Mouse (Mus musculus) adrenal gland, adult 2 months (tissue): ENCODE data around the gene Tec. TPM values are rescaled to one million over a fixed set of nuclear protein-coding genes. Genes with fewer than 3 reads are reported as not detected.

Experiments
- DNase-seq: peaks from one replicate; pipeline ENCODE4 v3.0.0; 2021
- polyA plus RNA-seq: library from polyadenylated mRNA; depleted of rRNA; stranded (reverse); fragments of >200 nt; gene quantifications from 2 replicates; pipeline ENCODE4 v1.2.3, GENCODE M21; 2012
- total RNA-seq, 2 experiments: library from RNA; stranded (reverse); gene quantifications; 2 replicates each; pipeline ENCODE4 v1.2.3; 2021

Tec gene
- total and polyA plus RNA-seq, 3 experiments, result 0.26 to 3.1 (median 2.9) TPM

DNA sequence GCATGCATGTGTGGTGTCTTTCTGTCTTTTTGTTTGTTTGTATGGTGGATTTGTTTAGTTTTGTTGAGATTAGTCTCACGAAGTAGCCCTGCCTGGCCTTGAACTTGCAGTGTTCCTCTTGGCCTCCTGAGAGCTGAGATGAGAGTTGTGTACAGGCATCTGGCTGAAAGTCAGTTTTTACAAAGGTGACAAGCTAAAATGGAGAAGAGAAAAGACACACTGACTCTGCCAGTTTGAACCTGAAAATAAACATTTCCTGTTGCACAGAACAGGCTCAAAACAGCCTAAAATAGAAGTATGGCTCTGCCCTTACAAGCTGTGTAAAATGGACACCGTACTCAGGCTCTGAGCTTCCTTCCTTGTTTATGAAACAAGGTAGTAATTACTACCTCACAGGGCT lies 14.9 kb downstream of the Tec start:
- no peak for DNase-seq

DNA sequence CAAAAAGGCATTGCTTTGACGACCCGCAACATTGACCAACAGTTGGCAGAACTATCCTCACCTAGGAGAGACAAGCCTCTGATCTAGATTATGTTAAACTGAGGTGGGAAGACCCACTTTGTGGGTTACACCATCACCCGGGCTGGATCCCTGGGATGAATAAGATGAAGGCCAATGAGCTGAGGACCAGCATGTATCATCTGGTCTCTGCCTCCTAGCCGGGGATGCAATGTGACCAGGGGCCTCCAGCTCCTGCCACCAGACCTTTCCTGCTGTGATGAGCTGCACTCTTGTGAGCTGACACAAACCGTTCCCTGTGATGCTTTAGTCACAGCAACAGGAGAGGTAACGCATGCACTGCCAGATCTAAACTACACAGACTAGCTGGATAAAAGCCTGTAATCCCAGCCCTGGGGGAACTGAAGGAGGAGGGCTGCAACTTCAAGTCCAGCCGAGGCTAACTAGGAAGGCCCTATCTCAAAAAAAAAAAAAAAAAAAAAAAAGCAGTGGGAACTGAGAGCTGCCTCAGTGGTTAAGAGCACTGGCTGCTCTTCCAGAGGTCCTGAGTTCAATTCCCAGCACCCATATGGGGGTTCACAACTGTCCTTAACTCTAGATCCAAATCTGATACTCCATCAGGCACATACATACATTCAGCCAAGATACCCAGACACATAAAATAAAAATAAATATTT lies 15.8 kb downstream of the Tec start:
- no peak for DNase-seq

DNA sequence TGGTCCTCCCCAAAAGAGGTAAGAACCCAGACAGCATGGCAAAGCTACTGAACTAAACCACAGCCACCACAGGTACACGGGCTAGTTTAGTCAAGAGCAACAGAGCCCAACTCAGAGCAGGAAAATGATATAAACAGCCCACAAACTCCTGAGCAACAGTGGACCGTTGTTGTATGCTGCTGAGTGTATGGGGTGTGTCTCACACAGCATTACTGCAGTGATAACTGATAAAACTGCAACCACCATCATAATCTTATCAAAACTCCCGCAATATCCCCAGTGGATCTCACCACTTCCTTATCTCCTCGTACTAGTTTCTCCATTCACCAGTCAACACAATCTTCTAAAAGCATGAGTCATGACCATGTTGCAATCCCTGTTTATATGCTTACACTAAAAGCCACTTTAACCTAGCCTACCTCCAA lies 16.6 kb downstream of the Tec start:
- no peak for DNase-seq

DNA sequence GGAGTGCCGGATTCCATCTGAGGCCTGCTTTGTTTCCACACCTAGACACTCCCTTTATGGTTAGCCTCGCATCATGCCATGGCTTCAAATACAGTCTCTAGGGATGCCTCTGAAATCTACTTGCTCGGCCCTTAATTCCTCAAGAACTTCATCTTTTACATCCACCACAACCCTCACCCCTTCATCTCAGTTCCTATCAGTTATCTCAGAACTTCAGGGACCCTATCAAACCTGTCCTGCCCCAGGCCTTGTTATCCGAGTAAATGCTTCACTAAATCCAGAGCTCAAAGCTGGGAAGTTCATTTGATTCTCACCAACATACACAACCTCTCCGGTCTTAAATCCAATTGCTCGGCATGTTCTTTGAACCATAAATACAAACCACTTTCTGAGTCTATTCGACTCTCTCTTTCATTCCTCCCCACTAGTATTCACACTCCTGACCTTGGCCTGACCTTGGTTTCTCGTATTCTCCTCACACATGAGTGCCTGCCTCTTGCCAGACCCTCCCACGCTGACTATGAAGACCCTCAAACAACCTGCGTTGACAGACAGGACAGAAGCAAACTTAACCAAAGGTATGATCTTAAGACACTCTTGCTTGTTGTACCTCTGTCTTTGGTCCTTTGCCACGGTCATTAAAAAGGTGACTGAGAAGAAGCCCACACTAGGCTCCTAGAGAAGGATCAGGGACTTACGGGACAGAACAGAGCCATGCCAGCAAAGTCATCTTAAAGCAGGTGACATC lies 17.2 kb downstream of the Tec start:
- DNase-seq, result no peak

DNA sequence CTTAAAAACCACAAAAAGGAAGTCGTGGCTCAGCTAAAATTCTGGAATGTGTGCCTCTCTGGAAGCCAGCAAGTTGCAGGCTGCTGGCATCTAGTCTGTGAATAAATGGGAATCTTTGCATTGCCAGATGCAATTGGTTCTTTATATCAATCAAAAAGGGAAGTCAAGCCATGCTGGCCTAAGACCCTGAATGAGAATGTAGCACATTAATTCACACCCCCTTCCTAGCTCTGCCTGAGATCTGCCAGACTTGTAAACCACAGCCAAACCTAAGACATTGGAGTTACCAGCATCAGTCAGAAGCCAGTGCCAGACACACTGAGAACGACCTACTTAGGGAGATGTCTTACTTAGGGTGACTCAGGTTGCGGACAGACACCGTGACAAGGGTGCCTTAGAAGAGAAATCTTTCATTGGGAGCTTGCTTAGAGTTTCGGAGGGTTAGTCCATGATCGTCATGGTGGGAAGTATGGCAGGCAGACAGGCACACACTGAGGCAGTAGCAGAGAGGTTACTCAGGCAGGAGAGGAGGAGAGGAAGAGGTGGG lies 19.3 kb downstream of the Tec start:
- DNase-seq, result no peak

DNA sequence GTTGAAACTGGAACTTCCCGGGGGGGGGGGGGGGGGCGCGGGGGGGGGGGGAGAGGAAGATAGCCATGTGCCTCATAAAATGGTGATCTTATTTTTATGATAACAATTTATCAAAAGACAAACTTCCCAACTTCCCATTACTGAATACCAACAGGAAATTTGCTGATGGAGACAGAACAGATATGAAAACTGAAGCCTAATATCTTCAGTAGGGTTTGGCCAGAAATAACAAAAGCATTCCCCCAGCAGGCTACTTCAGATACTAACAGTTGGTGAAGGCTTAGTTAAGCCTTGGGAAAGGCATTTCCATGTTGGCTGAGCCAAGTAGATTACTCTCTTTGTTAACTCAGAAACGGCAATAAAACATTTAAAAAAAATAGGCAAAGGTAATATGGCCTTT lies 21.6 kb downstream of the Tec start:
- no peak for DNase-seq

DNA sequence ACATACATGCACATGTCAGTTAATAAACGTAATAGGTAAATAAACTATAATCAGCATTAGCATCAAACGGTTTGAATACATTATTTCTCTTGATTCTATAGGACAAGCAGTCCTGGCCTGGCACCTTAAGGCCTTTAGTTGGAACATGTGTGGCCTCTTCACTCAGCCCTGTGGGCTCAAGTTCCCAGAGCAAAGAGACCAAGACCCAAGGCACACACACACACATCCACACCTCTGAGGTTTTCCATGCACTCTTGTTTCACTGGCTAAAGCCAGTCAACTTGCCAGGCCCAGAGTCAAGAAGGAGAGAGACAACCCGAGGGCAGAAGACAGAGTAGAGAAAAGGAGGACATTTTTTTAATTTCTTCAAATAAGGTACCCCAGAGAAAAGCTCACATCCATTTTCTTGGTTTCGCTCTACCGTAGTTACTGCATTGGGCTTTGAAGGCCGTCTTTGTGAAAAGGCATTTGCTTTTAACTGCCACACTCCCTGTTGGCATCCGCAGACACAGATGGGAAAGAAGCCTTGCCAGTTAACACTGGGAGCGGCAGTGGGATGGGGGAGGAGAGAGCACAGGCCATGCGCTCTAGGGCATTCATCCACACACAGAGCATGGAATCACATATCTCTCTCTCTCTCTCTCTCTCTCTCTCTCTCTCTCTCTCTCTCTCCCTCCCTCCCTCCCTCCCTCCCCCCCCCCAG lies 22.2 kb downstream of the Tec start:
- DNase-seq, result no peak

DNA sequence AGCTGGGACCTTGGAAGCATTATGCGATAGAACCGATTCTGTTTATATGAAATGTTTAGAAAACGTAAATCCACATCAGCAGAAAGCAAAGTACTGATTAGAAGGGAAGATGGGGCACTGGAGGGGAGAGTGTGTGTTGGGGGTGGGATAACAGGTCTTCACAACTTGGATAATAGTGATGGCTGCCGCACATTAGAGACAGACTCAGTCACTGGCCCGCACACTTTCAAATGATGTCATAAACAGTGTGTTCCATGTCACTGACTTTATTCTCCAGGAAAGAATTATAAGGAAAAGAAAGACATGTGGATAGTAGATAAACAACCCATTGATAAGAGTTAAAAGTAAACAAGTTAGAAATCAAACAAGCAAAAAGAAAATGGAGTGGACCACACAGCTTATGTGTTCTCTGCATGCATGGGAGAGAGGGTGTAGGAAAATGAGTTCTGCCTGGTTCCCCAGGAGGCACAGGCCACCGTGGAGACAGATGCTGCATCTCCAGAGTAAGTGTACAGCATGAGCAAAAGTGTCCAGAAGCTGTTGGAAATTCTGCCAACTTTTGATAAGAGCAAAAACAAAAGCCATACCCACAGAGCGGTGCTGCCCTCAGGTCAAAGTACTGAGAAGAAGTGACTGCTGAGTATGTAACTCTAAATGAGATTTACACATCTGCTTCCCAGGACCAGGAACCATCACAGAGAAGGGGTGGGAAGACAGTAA lies 23.3 kb downstream of the Tec start:
- no peak for DNase-seq

DNA sequence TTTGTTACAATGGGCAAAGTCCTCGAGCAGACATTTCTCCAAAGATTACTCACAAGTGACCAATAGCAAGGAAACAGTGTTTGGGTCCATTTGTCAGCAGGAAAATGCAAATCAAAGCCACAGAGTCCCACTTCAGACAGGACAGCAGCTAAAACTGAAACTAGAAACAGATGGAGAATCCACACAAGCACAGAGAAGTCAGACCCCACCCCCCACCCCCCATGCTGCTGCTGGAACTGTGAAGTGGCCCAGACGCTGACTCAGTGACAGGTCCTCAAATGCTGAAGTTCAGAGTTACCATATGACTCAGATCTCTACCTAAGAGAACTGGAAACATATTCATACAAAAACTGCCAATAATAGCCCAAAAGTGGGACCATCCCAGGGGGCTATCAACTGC lies 24.0 kb downstream of the Tec start:
- no peak for DNase-seq

DNA sequence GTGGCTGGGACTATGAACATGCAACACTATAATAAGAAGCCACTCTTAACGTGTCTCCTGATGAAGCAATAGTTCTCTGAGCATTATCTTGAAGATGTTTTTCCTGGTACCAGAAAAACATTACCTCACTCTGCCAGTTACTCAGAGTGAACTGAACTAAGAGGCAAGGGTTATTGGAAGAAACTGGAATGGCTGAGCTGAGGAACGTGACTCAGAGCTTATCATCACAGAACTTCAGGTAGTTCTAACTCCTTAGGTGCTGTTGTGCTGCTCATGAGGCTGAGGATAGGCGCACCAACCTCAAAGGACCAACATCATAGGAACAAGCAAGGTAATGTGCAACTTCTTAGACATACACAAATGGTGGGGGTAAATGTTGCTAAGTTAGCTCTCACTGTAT lies 28.6 kb downstream of the Tec start:
- DNase-seq, result no peak

DNA sequence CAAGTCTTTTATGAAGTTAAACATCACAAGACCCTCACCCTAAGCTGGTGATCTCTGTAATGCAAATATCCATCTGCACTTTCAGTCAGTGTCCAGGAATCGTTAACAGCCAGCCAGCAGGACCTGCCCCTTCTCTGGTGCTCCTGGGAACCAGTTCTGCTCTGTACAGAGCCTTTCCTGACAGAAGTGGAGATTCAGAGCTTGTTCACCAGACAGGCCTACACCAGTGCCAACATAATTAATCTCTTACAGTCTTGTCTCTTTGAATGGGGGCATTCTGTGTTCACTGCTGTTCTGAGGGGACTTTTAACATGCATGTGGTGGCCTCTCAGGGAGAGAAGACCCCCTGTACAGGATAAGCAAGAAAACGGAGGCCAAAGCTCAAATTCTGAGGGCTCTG lies 29.3 kb downstream of the Tec start:
- no peak for DNase-seq

DNA sequence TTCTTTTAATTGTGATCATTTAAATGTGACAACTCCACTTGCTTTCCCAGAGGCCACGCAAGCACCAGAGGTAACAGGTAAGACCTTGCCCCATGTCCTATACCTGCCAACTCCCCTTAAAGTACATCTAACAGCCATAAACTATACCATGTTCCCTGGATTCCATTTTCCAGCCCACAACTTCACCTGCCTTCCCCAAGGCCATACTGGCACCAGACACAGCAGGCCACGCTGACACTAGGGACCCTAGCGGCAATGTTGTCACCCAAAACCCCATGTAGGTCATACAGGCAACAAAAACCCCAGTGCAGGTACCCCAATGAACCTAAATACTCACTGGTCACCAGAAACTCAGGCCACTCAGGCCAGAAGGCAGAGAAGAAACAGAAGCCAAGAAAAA lies 32.6 kb downstream of the Tec start:
- no peak for DNase-seq

DNA sequence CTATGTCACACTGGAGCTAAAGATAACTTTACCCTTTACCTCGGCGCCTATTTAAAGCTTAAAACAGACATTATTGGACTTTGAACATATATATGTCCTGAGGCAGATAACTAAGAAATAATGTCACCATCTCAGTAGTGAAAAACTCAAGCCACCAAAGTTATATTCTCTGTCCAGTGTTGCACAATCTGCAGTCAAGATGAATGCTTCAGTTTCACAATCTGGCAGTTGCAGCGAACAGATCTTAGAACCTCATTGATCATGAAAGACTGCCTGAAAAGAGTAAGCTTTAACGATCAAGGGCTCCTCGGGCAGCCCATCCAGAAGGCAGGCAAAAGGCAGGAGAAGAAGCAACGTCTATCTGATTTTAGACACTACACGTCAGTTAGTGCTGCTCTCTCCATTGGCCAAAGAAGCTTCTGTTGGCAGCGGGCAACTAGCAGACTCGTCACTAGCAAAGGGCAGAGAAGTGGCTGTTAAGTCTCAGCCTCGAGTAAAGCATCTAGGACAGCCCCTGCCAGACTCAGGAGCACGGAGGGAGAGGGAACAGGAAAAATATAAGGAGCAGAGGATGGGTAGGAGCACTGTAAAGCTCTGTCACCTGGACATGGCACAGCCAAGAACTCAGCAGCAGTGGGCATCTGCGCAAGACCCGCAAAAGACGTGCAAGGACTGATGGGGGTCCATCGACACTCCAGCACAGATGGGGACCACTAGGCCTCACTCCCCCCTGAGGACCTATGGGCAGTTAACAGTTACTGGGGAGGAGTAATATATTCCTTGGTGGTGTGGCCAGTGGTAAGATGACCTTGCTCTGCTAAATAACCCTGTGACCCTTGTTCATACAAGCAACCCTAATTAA lies 35.1 kb downstream of the Tec start:
- peak; percentile 31 for DNase-seq

DNA sequence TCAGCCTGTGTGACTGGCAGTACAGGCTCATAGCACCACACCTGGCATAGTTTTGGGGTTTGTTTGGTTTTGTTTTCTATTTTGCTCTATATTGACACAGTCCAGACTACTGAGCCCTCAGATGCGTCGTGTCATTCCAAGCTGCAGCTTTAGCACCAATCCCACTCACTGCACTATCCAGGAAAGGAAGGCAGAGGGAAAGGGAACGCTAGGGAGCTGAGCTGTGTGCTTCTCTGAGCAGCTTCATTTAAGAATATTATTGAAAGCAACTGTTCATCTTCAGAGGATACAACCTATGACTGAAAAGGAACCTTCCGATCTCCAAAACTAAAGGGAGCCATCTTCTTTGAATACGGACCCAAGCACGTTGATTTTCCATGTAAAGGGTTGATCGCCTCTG lies 36.1 kb downstream of the Tec start:
- DNase-seq, result no peak

DNA sequence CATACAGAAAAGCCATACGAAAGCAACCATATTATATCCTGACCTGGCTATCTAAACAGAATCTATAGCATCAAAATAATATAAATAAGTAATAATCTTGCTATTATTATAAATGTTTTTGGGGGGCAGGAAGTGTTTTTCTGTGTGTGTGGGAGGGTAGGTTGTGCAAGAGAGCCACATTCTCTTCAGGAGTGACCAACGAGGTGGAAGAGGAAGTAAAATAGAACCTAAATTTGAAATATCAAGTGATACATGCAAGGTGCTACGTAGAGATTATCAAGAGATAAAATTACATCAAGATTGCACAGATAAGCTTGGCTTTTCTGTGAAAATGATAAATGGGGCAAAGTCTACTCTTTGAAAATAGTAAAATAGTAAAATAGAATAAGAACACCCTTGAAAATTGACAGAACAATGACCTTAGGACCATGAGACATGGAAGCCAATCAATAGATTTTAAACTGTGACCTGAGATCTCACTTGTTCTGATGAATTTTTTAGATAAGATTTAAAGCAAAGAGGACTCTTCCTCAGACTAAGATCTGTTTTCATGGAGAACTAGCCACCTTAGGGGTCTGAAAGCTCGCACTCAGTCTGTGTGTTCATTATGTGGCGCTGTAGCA lies 37.2 kb downstream of the Tec start:
- DNase-seq, result no peak

DNA sequence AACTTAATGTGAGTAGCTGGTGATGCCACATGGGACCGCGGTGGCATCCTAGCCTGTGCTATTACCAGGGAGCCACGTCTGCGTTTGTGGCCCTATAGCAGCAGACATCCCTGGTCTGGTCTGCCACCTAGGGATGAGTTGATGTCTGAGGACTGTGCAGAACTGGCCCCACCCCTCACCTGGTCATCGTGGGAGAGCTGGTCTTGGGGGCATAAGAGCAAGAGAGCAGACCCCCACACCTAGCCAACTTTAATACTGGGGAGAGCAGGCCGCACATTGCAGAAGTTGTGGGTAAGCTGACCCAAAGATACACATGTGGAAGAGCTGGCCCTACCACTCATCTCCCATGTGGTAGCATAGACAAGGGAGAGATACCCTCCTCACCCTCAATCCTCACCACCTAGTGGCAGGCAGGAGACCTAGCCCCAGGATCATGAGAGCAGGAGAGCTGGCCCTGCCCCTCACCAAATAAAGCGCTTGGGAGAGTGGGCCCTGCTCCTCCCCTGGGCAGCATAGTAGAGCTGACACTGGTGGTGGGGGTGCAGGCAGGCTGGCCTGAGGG lies 38.7 kb downstream of the Tec start:
- no peak for DNase-seq

DNA sequence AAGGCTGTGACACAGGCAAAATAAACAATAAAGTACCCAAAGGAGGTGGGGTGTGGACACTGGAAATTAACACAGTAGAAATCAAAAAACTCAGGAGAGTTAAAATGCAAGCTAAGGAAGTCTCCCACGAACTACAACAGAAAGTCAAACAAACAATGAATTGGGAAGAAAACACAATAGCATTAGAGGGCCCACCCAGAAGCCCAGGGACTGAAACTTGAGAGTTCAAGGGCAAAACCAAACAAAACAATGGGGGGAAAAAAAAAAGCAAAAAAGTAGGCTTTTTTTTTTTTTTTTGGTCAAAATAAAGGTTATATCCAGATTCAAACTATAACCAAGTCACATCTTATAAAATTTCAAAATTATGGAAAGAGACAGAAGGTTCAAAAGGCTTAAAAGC lies 39.9 kb downstream of the Tec start:
- no peak for DNase-seq

DNA sequence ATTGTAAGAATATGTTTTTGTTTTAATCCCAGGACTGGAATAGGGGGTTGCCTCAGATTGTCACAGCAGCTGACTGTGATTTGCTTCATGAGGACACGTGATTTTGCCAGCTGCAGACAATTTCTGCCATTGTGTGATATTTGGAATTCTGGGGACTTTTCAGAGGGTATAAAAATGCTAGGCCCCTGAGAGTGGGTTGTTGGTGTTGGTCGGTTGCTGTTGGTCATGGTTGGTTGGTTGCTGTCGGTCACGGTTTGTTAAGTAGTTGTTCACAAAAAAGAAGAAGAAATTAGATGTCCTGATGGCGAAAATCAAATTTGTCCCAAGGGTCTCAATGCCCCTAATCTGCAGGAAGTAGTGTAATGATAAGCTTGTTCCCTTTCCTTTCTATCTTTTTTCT lies 40.8 kb downstream of the Tec start:
- no peak for DNase-seq

DNA sequence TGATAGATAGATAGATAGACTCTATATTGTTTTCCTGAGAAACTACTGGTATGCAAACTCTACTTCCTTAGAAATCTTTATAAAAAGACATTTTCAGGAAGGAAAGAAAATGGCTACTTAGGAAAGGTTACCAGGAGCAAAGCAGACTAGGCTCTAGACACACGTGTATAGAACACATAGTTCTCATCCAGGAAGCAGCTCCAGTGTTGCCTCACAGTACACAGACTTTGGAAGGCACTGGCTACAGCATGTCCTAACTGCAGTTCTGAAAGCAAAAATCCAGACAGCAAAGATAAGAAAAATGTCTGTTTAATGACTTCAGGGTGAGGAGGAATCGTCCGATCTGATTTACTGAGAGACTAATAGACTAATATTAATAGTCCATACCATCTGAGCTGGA lies 41.8 kb downstream of the Tec start:
- no peak for DNase-seq

DNA sequence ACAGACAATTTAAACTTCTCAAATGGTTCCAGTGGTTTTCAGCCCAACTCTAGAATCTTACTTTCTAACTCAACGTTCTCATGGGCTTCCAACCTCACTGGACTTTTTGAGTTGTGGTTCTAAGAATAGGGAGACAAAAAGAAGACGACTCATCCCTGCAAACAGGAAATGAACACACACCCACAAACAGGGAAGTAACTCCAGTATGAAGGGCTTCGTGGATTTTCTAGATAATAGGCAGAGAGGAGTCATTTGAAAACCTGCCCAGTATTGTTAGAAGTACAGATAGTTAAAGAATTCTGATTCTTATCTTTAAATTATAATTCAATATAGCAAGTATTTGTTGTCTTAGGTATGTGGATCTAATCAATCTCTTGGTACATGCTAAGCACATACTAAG lies 47.6 kb downstream of the Tec start:
- DNase-seq, result no peak
